Mouse (Mus musculus): ENCODE measurements around the gene Mtcl1. TPM values are rescaled to one million over a fixed set of nuclear protein-coding genes. Genes with fewer than 3 reads are reported as not detected.

The Mtcl1 gene
- polyA plus RNA-seq, 1 experiment = 91.0 TPM

- H3K4me1 ChIP-seq (ENCODE audit: control insufficient read depth, insufficient read depth, low read length) = no peaks in the 10 kb centered on the region
- peak overlapping the region; percentile 98 for H3K27ac ChIP-seq (ENCODE audit: insufficient read depth, low read length)
- no peaks in the 10 kb centered on the region for H3K27me3 ChIP-seq (ENCODE audit: control insufficient read depth, insufficient read depth, low read length, poor library complexity, severe bottlenecking)
- peak overlapping the region; percentile 94 for H3K9ac ChIP-seq (ENCODE audit: low read depth, poor library complexity, severe bottlenecking)
- no peaks in the 10 kb centered on the region for H3K9me3 ChIP-seq (replicated peaks; ENCODE audit: control insufficient read depth, insufficient read depth, low read length, poor library complexity, severe bottlenecking)
- no peaks in the 10 kb centered on the region for H3K36me3 ChIP-seq (ENCODE audit: control insufficient read depth, insufficient read depth, low read length, poor library complexity, severe bottlenecking)
- 0 out of 2 replicates have a peak overlapping the region, but pooled peaks have one; percentile 41 for H3K4me3 ChIP-seq (ENCODE audit: low read depth, low read length)
- peak; percentile 100 for TF ChIP-seq EP300 (IDR thresholded peaks at IDR 0.05; ENCODE audit: insufficient read depth, low read depth, low read length)
- no peak for TF ChIP-seq POLR2A (IDR thresholded peaks at IDR 0.05; ENCODE audit: insufficient read depth, low read length)
Observed at GRCm38 (mm10) chr17:66484965-66485364, 35.4 kb upstream of the Mtcl1 start.

GRCm38 (mm10) chr17:66483651-66484454 lies 34.3 kb upstream of the Mtcl1 start:
- Histone ChIP-seq H3K9ac (ENCODE audit: low read depth, poor library complexity, severe bottlenecking) (peak overlapping the region; percentile 94), H3K4me1 (ENCODE audit: control insufficient read depth, insufficient read depth, low read length) (no peaks in the 10 kb centered on the region), H3K4me3 (ENCODE audit: low read depth, low read length) (peak overlapping the region; percentile 97), H3K9me3 (replicated peaks; ENCODE audit: control insufficient read depth, insufficient read depth, low read length, poor library complexity, severe bottlenecking) (no peaks in the 10 kb centered on the region), H3K27me3 (ENCODE audit: control insufficient read depth, insufficient read depth, low read length, poor library complexity, severe bottlenecking) (no peaks in the 10 kb centered on the region), H3K27ac (ENCODE audit: insufficient read depth, low read length) (peak overlapping the region; percentile 98), H3K36me3 (ENCODE audit: control insufficient read depth, insufficient read depth, low read length, poor library complexity, severe bottlenecking) (no peaks in the 10 kb centered on the region; the same call in 1 of the 2 replicates)
- TF ChIP-seq EP300 (IDR thresholded peaks at IDR 0.05; ENCODE audit: insufficient read depth, low read depth, low read length) (peak; percentile 98), POLR2A (IDR thresholded peaks at IDR 0.05; ENCODE audit: insufficient read depth, low read length) (peak; percentile 90), CTCF (IDR thresholded peaks at IDR 0.05; ENCODE audit: low read depth, low read length) (no peak)

- Histone ChIP-seq H3K27me3 (ENCODE audit: control insufficient read depth, insufficient read depth, low read length, poor library complexity, severe bottlenecking) (no peaks in the 10 kb centered on the region), H3K9ac (ENCODE audit: low read depth, poor library complexity, severe bottlenecking) (peak overlapping the region; percentile 94), H3K4me3 (ENCODE audit: low read depth, low read length) (peak overlapping the region; percentile 86)
Observed at GRCm38 (mm10) chr17:66481295-66481694, 31.7 kb upstream of the Mtcl1 start.

GRCm38 (mm10) chr17:66480491-66481278 lies 31.1 kb upstream of the Mtcl1 start:
- Histone ChIP-seq H3K4me1 (ENCODE audit: control insufficient read depth, insufficient read depth, low read length) (no peaks in the 10 kb centered on the region), H3K27ac (ENCODE audit: insufficient read depth, low read length) (peak overlapping the region; percentile 100), H3K9me3 (replicated peaks; ENCODE audit: control insufficient read depth, insufficient read depth, low read length, poor library complexity, severe bottlenecking) (peaks cover 18% of the 10 kb centered on the region), H3K4me3 (ENCODE audit: low read depth, low read length) (peak overlapping the region; percentile 86), H3K27me3 (ENCODE audit: control insufficient read depth, insufficient read depth, low read length, poor library complexity, severe bottlenecking) (no peaks in the 10 kb centered on the region), H3K36me3 (ENCODE audit: control insufficient read depth, insufficient read depth, low read length, poor library complexity, severe bottlenecking) (peaks cover 13% of the 10 kb centered on the region), H3K9ac (ENCODE audit: low read depth, poor library complexity, severe bottlenecking) (peak overlapping the region; percentile 94)
- TF ChIP-seq CTCF (IDR thresholded peaks at IDR 0.05; ENCODE audit: low read depth, low read length) = no peak
- TF ChIP-seq EP300 (IDR thresholded peaks at IDR 0.05; ENCODE audit: insufficient read depth, low read depth, low read length) = peak; percentile 82
- no peak for TF ChIP-seq POLR2A (IDR thresholded peaks at IDR 0.05; ENCODE audit: insufficient read depth, low read length)

More at GRCm38 (mm10) chr17:66481295-66481694, 31.7 kb upstream of the Mtcl1 start:
- TF ChIP-seq EP300 (IDR thresholded peaks at IDR 0.05; ENCODE audit: insufficient read depth, low read depth, low read length) (0 out of 2 replicates have a peak, but pooled peaks have one; percentile 8), POLR2A (IDR thresholded peaks at IDR 0.05; ENCODE audit: insufficient read depth, low read length) (peak; percentile 84), CTCF (IDR thresholded peaks at IDR 0.05; ENCODE audit: low read depth, low read length) (no peak)
- peaks cover 13% of the 10 kb centered on the region for H3K36me3 ChIP-seq (ENCODE audit: control insufficient read depth, insufficient read depth, low read length, poor library complexity, severe bottlenecking)
- no peaks in the 10 kb centered on the region for H3K4me1 ChIP-seq (ENCODE audit: control insufficient read depth, insufficient read depth, low read length)
- H3K27ac ChIP-seq (ENCODE audit: insufficient read depth, low read length) = peak overlapping the region; percentile 100
- peaks cover 12% of the 10 kb centered on the region for H3K9me3 ChIP-seq (replicated peaks; ENCODE audit: control insufficient read depth, insufficient read depth, low read length, poor library complexity, severe bottlenecking)

GRCm38 (mm10) chr17:66479813-66480490 lies 30.4 kb upstream of the Mtcl1 start:
- H3K36me3 ChIP-seq (ENCODE audit: control insufficient read depth, insufficient read depth, low read length, poor library complexity, severe bottlenecking) = peaks cover 13% of the 10 kb centered on the region
- H3K4me3 ChIP-seq (ENCODE audit: low read depth, low read length) = peak overlapping the region; percentile 86
- H3K9ac ChIP-seq (ENCODE audit: low read depth, poor library complexity, severe bottlenecking) = peak overlapping the region; percentile 94
- no peak for TF ChIP-seq POLR2A (IDR thresholded peaks at IDR 0.05; ENCODE audit: insufficient read depth, low read length)
- peak; percentile 100 for TF ChIP-seq EP300 (IDR thresholded peaks at IDR 0.05; ENCODE audit: insufficient read depth, low read depth, low read length)
- no peak for TF ChIP-seq CTCF (IDR thresholded peaks at IDR 0.05; ENCODE audit: low read depth, low read length)
- peak overlapping the region; percentile 100 for H3K27ac ChIP-seq (ENCODE audit: insufficient read depth, low read length)
- H3K4me1 ChIP-seq (ENCODE audit: control insufficient read depth, insufficient read depth, low read length) = no peaks in the 10 kb centered on the region
- peaks cover 24% of the 10 kb centered on the region for H3K9me3 ChIP-seq (replicated peaks; ENCODE audit: control insufficient read depth, insufficient read depth, low read length, poor library complexity, severe bottlenecking)
- no peaks in the 10 kb centered on the region for H3K27me3 ChIP-seq (ENCODE audit: control insufficient read depth, insufficient read depth, low read length, poor library complexity, severe bottlenecking)

Data from ES-Bruce4 (cell line).